Mouse (Mus musculus) cortical plate, adult 2 months (tissue): ENCODE data around the gene Emc10. TPM values are rescaled to one million over a fixed set of nuclear protein-coding genes. Genes with fewer than 3 reads are reported as not detected.

Source experiments
- H3K27ac ChIP-seq: fragments of 200-500 bp; 2 replicates; pipeline ENCODE4 v1.5.1; 2012; ENCODE audit warnings: low read length, control low read depth, inconsistent platforms; ENCODE audit not compliant: insufficient read depth
- H3K4me1 ChIP-seq: fragments of 200-500 bp; 2 replicates; pipeline ENCODE4 v1.6.1; 2011; ENCODE audit warnings: low read length; ENCODE audit not compliant: control insufficient read depth, insufficient read depth
- H3K4me3 ChIP-seq: fragments of 200-500 bp; 2 replicates; pipeline ENCODE4 v1.5.1; 2011; ENCODE audit warnings: mild to moderate bottlenecking, low read length, control low read depth; ENCODE audit not compliant: insufficient read depth
- CTCF ChIP-seq: fragments of 200-500 bp; IDR thresholded peaks from 2 replicates; pipeline ENCODE4 v1.5.1; 2011; ENCODE audit warnings: mild to moderate bottlenecking, control low read depth, low read length; ENCODE audit not compliant: insufficient read depth; ENCODE audit errors: extremely low read depth
- POLR2A ChIP-seq: fragments of 200-500 bp; IDR thresholded peaks from 2 replicates; pipeline ENCODE4 v1.6.1; 2011; ENCODE audit warnings: mild to moderate bottlenecking, low read length, control low read depth; ENCODE audit not compliant: insufficient read depth; ENCODE audit errors: extremely low read depth
- polyA plus RNA-seq: library from polyadenylated mRNA; depleted of rRNA; stranded (reverse); fragments of >200 nt; gene quantifications from 2 replicates; pipeline ENCODE4 v1.2.3, GENCODE M21; 2012

The Emc10 gene
- polyA plus RNA-seq, 1 experiment, result 308 TPM

DNA sequence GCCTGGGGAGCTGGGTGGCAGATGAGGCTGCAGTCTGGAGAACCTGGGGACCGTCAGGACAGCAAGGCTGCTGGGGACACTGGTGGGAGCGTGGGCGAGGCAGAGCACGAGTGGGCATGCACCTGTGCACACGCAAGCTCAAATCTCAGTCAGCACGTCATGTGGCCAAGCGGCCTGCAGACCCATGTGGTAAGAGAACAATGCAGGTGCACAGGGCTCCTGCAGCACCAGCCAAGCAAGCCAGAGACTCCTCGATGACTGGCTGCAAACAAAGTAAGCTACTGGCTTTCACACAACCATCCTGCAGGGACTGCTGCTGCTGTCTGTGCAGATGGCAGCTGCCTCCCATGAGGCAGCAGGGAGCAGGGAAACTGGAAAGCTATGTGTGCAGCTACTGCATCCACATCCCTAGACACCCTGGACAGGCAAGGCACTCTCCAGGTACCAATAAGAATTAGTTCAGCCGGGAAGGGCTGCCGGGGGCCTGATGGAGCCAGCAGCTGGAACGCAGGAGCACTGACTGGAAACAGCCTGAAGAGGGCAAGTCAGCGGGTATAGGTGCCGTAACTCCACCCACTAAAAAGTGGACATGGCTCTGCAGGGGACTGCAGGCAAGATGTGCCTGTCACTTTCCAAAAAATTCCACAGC is 9.3 kb downstream of the Emc10 start:
- H3K4me1 ChIP-seq, result no peaks in the 10 kb centered on the region
- no peak overlapping the region for H3K4me3 ChIP-seq
- no peak for TF ChIP-seq POLR2A
- no peak for TF ChIP-seq CTCF
- 0 out of 2 replicates have a peak overlapping the region, but pooled peaks have one; percentile 1 for H3K27ac ChIP-seq

DNA sequence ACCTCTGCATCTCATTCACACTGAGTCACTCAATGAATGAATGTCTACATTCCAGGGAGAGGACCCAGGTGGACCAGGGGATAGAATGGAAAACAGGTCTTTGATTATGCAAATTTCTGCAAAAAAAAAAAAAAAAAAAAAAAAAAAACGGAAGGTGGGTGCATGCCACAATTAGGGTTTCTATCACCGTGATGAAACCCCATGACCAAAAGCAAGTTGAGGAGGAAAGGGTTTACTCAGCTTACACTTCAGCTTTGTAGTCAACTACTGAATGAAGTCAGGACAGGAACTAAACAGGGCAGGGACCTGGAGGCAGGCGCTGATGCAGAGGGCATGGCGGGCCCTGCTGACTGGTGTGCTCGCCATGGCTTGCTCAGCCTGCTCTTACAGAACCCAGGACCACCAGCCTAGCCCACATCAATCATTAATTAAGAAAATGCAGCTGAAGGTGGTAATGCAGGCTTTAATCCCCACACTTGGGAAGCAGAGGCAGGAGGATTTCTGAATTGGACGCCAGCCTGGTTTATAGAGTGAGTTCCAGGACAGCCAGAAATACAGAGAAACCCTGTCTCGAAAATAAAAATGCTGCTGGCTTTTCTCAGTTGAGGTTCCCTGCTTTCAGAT is 10.6 kb downstream of the Emc10 start:
- H3K27ac ChIP-seq, result no peak overlapping the region

DNA sequence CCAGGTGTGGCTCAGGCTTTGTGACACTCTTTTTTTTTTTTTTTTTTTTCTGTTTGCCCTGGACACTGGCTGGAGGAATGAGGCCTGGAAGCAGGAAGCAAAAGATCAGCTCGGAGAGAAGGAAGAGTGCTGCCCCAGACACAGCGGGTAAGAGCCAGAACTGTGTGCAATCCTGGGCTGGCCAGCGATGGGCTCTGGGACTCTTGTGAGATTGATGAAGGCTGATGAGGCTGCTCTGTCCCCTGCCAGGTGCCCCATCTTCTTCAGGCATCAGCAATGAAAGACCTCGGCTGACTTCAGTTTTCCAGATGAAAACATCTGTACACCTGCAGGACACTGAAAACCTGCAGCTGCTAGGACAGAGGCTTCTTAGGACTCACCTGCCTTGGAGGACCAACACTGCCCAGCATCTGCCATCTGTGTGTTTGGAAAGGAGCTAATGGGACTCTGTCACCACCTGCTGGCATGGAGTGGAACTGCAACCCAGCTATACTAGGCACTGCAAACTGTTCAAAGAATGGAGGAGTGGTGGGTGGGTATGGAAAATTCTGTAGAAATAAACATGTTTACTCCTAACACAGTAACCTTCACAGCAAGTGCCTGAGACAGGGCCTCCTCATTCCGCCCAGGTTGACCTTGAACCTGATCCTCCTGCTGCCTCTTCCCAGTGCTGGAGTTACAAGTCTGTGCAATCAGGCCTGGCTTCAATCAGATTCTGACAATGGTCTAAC is 11.3 kb downstream of the Emc10 start:
- no peak overlapping the region for H3K4me3 ChIP-seq
- TF ChIP-seq CTCF (peak; percentile 99), POLR2A (no peak)
- H3K4me1 ChIP-seq, result no peaks in the 10 kb centered on the region
- H3K27ac ChIP-seq, result peak overlapping the region; percentile 66; the same call in 1 of the 2 replicates

More for the DNA sequence above, 10.6 kb downstream of the Emc10 start:
- H3K4me1 ChIP-seq, result no peaks in the 10 kb centered on the region
- TF ChIP-seq POLR2A (no peak), CTCF (no peak)
- H3K4me3 ChIP-seq, result no peak overlapping the region

DNA sequence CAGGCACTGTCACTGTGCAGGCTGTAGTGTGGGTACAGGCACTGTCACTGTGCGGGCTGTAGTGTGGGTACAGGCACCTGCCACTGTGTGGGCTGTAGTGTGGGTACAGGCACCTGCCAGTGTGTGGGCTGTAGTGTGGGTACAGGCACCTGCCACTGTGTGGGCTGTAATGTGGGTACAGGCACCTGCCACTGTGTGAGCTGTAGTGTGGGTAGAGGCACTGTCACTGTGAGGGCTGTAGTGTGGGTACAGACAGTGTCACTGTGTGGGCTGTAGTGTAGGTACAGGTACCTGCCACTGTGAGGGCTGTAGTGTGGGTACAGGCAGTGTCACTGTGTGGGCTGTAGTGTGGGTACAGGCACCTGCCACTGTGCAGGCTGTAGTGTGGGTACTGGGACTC is 12.2 kb downstream of the Emc10 start:
- TF ChIP-seq POLR2A (no peak), CTCF (no peak)
- H3K4me1 ChIP-seq, result no peaks in the 10 kb centered on the region
- no peak overlapping the region for H3K4me3 ChIP-seq
- peak overlapping the region; percentile 66 for H3K27ac ChIP-seq

DNA sequence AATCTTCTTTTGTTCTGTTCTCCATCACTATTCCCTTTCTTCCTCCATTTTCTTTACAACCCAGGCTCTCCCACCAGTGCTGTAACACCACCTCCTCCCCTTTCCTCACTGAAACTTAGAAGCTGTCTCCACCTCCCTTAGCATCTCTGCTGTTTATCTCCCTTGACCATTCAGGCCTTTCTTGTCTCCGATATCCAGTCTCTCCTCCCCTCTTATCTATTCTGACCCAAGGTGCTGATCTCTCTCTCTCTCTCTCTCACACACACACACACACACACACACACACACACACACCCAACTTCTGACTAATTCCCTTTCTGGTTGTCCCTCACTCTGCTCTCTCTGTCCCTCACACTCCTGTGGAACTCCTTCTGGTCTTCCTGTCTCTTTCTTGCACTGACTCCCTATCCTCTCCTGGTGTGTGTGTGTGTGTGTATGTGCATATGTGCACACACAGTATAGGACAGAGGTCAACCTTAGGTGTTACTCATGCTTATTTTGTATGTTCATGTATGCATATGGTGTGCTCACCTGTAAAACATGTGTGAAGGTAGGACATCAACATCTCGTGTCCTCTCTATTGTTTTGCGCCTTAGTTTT is 13.4 kb downstream of the Emc10 start:
- peak overlapping the region; percentile 29; the same call in 1 of the 2 replicates for H3K27ac ChIP-seq
- H3K4me3 ChIP-seq, result no peak overlapping the region
- H3K4me1 ChIP-seq, result no peaks in the 10 kb centered on the region
- TF ChIP-seq POLR2A (no peak), CTCF (no peak)

- TF ChIP-seq POLR2A, result no peak
- no peak for TF ChIP-seq CTCF
- no peak overlapping the region for H3K4me3 ChIP-seq
- H3K27ac ChIP-seq, result peak overlapping the region; percentile 72
- peaks cover 2% of the 10 kb centered on the region; the same call in 1 of the 2 replicates for H3K4me1 ChIP-seq
Observed at GRCm38 (mm10) chr7:44475046-44475614, 21.2 kb downstream of the Emc10 start.

DNA sequence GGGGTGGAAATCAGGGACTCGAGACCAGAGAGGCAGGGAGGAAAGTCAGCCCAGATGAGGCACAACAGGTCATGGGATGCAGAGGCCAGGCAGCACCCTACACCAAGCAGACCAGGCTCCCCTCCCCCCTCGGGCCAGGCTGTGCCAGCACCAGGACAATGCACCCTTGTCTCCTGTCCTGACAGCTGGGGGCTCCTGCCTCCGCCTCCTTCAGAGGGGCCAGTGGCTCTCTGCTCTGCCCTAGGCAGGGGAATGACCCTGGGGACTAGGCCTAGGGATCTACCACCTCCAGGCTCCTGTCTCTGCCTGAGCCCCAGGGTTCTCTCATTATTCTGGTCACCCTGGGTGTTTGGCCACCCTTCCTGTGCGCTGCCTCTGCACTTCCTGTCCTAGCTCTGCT is 21.9 kb downstream of the Emc10 start:
- no peak overlapping the region for H3K4me3 ChIP-seq
- peak; percentile 31; the same call in 1 of the 2 replicates for TF ChIP-seq POLR2A
- TF ChIP-seq CTCF, result no peak
- peaks cover 2% of the 10 kb centered on the region; the same call in 1 of the 2 replicates for H3K4me1 ChIP-seq
- H3K27ac ChIP-seq, result peak overlapping the region; percentile 93

- H3K4me1 ChIP-seq, result peaks cover 2% of the 10 kb centered on the region; the same call in 1 of the 2 replicates
- TF ChIP-seq CTCF (no peak), POLR2A (no peak)
- H3K27ac ChIP-seq, result peak overlapping the region; percentile 93
- H3K4me3 ChIP-seq, result no peak overlapping the region
Observed at GRCm38 (mm10) chr7:44472961-44473646, 23.2 kb downstream of the Emc10 start.
